Comparison of ENCODE assay signal across 29 mouse cellular contexts in genomic region chr11:18919162-18919762, GRCm38 (mm10).
A peak's percentile ranks its signal among the peaks of the same experiment; 100 is the strongest.
DNase-seq lines count a peak whose midpoint lies in the region; ATAC-seq lines count a peak whose summit lies in the region.
"Had no signal": no experiment of that assay in that cellular context is flagged by ENCODE, and none has a peak within 500 bp of the region (broad histone marks: within the 10 kb centered on the region; RNA-seq: fewer than 3 reads in every experiment).

No protein-coding gene starts in this region.

- ATAC-seq in forebrain, embryonic 11.5 days (replicated peaks; ENCODE audit: low FRiP score), result peak; percentile 8; the same call in 1 of the 2 replicates
- ATAC-seq in hindbrain, embryonic 14.5 days (ENCODE audit: low FRiP score), result no peak
- peak; percentile 35; the same call in 1 of the 2 replicates for ATAC-seq in forebrain, embryonic 14.5 days
- ATAC-seq: intestine, embryonic 16.5 days; midbrain, embryonic 16.5 days; Patski had no signal

- H3K4me2 ChIP-seq in forebrain, embryonic 11.5 days (ENCODE audit: low read depth, low read length, severe bottlenecking), result no peak overlapping the region
- H3K4me2 ChIP-seq in hindbrain, embryonic 14.5 days (replicated peaks), result no peak overlapping the region
- H3K4me2 ChIP-seq in forebrain, embryonic 14.5 days (ENCODE audit: low read length), result no peak overlapping the region
- H3K4me2 ChIP-seq: limb, embryonic 15.5 days; neural tube, embryonic 12.5 days had no signal

- H3K9ac ChIP-seq in forebrain, embryonic 11.5 days (ENCODE audit: low read length), result no peak overlapping the region
- H3K9ac ChIP-seq in hindbrain, embryonic 14.5 days, result no peak overlapping the region
- H3K9ac ChIP-seq in forebrain, embryonic 14.5 days (ENCODE audit: low read length), result no peak overlapping the region
- H3K9ac ChIP-seq: limb, embryonic 15.5 days; liver, embryonic 14.5 days; neural tube, embryonic 12.5 days had no signal

- H3K9me3 ChIP-seq in forebrain, embryonic 11.5 days (ENCODE audit: control insufficient read depth, low read length), result no peaks in the 10 kb centered on the region
- H3K9me3 ChIP-seq in forebrain, embryonic 10.5 days, result peaks cover 3% of the 10 kb centered on the region; the same call in 1 of the 2 replicates
- H3K9me3 ChIP-seq in hindbrain, embryonic 14.5 days (ENCODE audit: control insufficient read depth, low read length), result no peaks in the 10 kb centered on the region
- no peaks in the 10 kb centered on the region for H3K9me3 ChIP-seq in hindbrain, embryonic 10.5 days
- H3K9me3 ChIP-seq in forebrain, embryonic 14.5 days (replicated peaks; ENCODE audit: control insufficient read depth, low read length), result no peaks in the 10 kb centered on the region
- H3K9me3 ChIP-seq: limb, embryonic 10.5 days; limb, embryonic 15.5 days; neural tube, embryonic 12.5 days had no signal

- no peak overlapping the region for H3K27ac ChIP-seq in forebrain, embryonic 11.5 days (ENCODE audit: low read depth, low read length)
- no peak overlapping the region for H3K27ac ChIP-seq in forebrain, embryonic 10.5 days
- H3K27ac ChIP-seq in hindbrain, embryonic 14.5 days, result peak overlapping the region; percentile 5; the same call in 1 of the 2 replicates
- no peak overlapping the region for H3K27ac ChIP-seq in hindbrain, embryonic 10.5 days
- H3K27ac ChIP-seq in forebrain, embryonic 14.5 days (ENCODE audit: low read depth, low read length), result no peak overlapping the region
- H3K27ac ChIP-seq: gastrocnemius, adult 2 months; heart, adult 2 months; kidney, postnatal 0 days; limb, embryonic 10.5 days; limb, embryonic 15.5 days; liver, embryonic 14.5 days; neural tube, embryonic 12.5 days had no signal

- no peak for DNase-seq in forebrain, embryonic 11.5 days (ENCODE audit: low spot score)
- no peak for DNase-seq in forebrain, embryonic 10.5 days (ENCODE audit: extremely low spot score, low spot score)
- no peak for DNase-seq in hindbrain, embryonic 14.5 days (ENCODE audit: low spot score)
- DNase-seq in hindbrain, embryonic 10.5 days (ENCODE audit: low spot score), result no peak
- peak; percentile 52 for DNase-seq in 3T3-L1 (ENCODE audit: low read depth, low spot score)
- peak; percentile 53 for DNase-seq in forebrain, embryonic 14.5 days (ENCODE audit: low spot score)
- no peak for DNase-seq in cerebellum, adult 9-10 months
- no peak for DNase-seq in adrenal gland, adult (ENCODE audit: inconsistent age in 2 of 2, low spot score in 1 of 2)
- DNase-seq: adrenal gland, postnatal 25 days; cerebellum, adult 18-20 months; cerebellum, postnatal 14 days; gastrocnemius, adult 2 months; heart, adult 2 months; heart, postnatal 14 days; kidney, adult 8-10 months; kidney, postnatal 4 days; lung, adult 2 months; lung, postnatal 10 days; right cerebral cortex, adult 18-20 months; spleen, adult 18-20 months; thymus, postnatal 25 days had no signal

- H3K4me3 ChIP-seq in forebrain, embryonic 11.5 days (ENCODE audit: low read depth, low read length), result no peak overlapping the region
- no peak overlapping the region for H3K4me3 ChIP-seq in forebrain, embryonic 10.5 days
- H3K4me3 ChIP-seq in hindbrain, embryonic 14.5 days (replicated peaks; ENCODE audit: low read length), result no peak overlapping the region
- H3K4me3 ChIP-seq in hindbrain, embryonic 10.5 days, result no peak overlapping the region
- no peak overlapping the region for H3K4me3 ChIP-seq in forebrain, embryonic 14.5 days (ENCODE audit: low read depth, low read length)
- H3K4me3 ChIP-seq: gastrocnemius, adult 2 months; heart, adult 2 months; limb, embryonic 10.5 days; limb, embryonic 15.5 days; neural tube, embryonic 12.5 days had no signal

- WGBS in forebrain, embryonic 11.5 days, result 54% methylated on average over 3 of the region's 3 CpGs
- WGBS in forebrain, embryonic 10.5 days, result 76% methylated on average over 3 of the region's 3 CpGs
- 56% methylated on average over 3 of the region's 3 CpGs for WGBS in hindbrain, embryonic 14.5 days
- 87% methylated on average over 3 of the region's 3 CpGs for WGBS in hindbrain, embryonic 10.5 days
- WGBS in forebrain, embryonic 14.5 days, result 19% methylated on average over 3 of the region's 3 CpGs

- no peaks in the 10 kb centered on the region for H3K36me3 ChIP-seq in forebrain, embryonic 11.5 days (ENCODE audit: control insufficient read depth, insufficient read depth, low read length)
- H3K36me3 ChIP-seq in forebrain, embryonic 10.5 days (replicated peaks), result peaks cover 10% of the 10 kb centered on the region
- H3K36me3 ChIP-seq in hindbrain, embryonic 14.5 days (replicated peaks; ENCODE audit: control insufficient read depth, insufficient read depth), result peaks cover 6% of the 10 kb centered on the region; the same call in 1 of the 2 replicates
- peaks cover 29% of the 10 kb centered on the region for H3K36me3 ChIP-seq in hindbrain, embryonic 10.5 days
- H3K36me3 ChIP-seq in forebrain, embryonic 14.5 days (ENCODE audit: control insufficient read depth, insufficient read depth, low read length), result no peaks in the 10 kb centered on the region
- H3K36me3 ChIP-seq: limb, embryonic 15.5 days had no signal

- peaks cover 21% of the 10 kb centered on the region; the same call in 1 of the 2 replicates for H3K4me1 ChIP-seq in forebrain, embryonic 11.5 days (replicated peaks; ENCODE audit: control insufficient read depth, insufficient read depth, low read length)
- peaks cover 44% of the 10 kb centered on the region for H3K4me1 ChIP-seq in forebrain, embryonic 10.5 days
- peaks cover 40% of the 10 kb centered on the region for H3K4me1 ChIP-seq in hindbrain, embryonic 14.5 days (replicated peaks; ENCODE audit: control insufficient read depth, insufficient read depth, low read length)
- H3K4me1 ChIP-seq in hindbrain, embryonic 10.5 days (replicated peaks), result peaks cover 41% of the 10 kb centered on the region
- H3K4me1 ChIP-seq in forebrain, embryonic 14.5 days (ENCODE audit: control insufficient read depth, insufficient read depth, low read length), result peaks cover 31% of the 10 kb centered on the region
- H3K4me1 ChIP-seq: limb, embryonic 15.5 days had no signal

- H3K27me3 ChIP-seq in forebrain, embryonic 11.5 days (ENCODE audit: control insufficient read depth, insufficient read depth, low read length), result peaks cover 11% of the 10 kb centered on the region; the same call in 1 of the 2 replicates
- peaks cover 79% of the 10 kb centered on the region for H3K27me3 ChIP-seq in forebrain, embryonic 10.5 days (ENCODE audit: poor library complexity, severe bottlenecking)
- no peaks in the 10 kb centered on the region for H3K27me3 ChIP-seq in hindbrain, embryonic 14.5 days (ENCODE audit: control insufficient read depth, insufficient read depth, low read length)
- no peaks in the 10 kb centered on the region; the same call in 1 of the 2 replicates for H3K27me3 ChIP-seq in hindbrain, embryonic 10.5 days (ENCODE audit: insufficient read depth, poor library complexity, severe bottlenecking)
- H3K27me3 ChIP-seq in forebrain, embryonic 14.5 days (replicated peaks; ENCODE audit: control insufficient read depth, insufficient read depth, low read length), result no peaks in the 10 kb centered on the region
- H3K27me3 ChIP-seq: neural tube, embryonic 12.5 days; Patski had no signal

Comparison
In these comparisons a context has a peak if more than half of its experiments do, and no peak if none do; other contexts are left out.
1. DNase-seq: peak in 3T3-L1 (single experiment) and forebrain, embryonic 14.5 days (single experiment); none in forebrain, embryonic 11.5 days (single experiment), forebrain, embryonic 10.5 days (single experiment), hindbrain, embryonic 14.5 days (single experiment), hindbrain, embryonic 10.5 days (single experiment), cerebellum, adult 9-10 months (single experiment) and adrenal gland, adult (0 of 2).